Mouse (Mus musculus) lung, adult 2 months (tissue): ENCODE measurements around the gene Fbxl22.

ENCODE experiments used
- CTCF ChIP-seq: fragments of 200-500 bp; IDR thresholded peaks from 2 replicates; pipeline ENCODE4 v1.5.1; 2011; ENCODE audit warnings: mild to moderate bottlenecking, low read length, control low read depth; ENCODE audit not compliant: insufficient read depth
- POLR2A ChIP-seq: fragments of 200-500 bp; IDR thresholded peaks from 2 replicates; pipeline ENCODE4 v1.6.1; 2011; ENCODE audit warnings: low read depth, mild to moderate bottlenecking, control low read depth, low read length, borderline replicate concordance; ENCODE audit errors: extremely low read depth

DNA sequence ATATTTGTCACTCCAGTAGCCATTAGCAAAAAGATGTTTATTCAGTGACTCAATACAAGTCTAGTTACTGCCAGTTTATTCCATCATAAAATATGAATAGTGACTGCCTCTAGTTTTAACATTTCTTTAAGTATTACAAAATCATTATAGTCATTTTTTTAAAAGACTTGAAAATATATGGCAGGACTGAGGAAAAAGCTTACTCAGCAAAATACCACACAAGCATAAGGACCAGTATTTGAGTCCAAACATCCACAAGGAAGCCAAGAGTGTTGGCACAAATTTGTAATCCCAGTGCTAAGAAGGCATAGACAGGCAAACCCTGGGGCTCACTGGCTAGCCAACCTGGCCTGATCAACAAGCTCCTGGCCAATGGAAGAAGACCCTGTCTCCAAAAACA lies 20.4 kb downstream of the Fbxl22 start:
- TF ChIP-seq POLR2A (no peak), CTCF (no peak)
